Mouse (Mus musculus) erythroid progenitor cell, adult 5-6 weeks (primary cell): Measurements from ENCODE around the gene Ank2. TPM values are rescaled to one million over a fixed set of nuclear protein-coding genes. Genes with fewer than 3 reads are reported as not detected.

ENCODE experiments used
- total RNA-seq, 2 experiments: library from RNA; stranded (forward) in 1 of 2; stranded (reverse) in 1 of 2; fragments of 150-400 nt in 1 of 2; fragments of 186-747, 209-891 nt in 1 of 2; gene quantifications; 2 replicates each; pipeline versions ENCODE4 v1.2.3 to v1.2.4; 2015 to 2017; ENCODE audit warnings: low replicate concordance in 2 of 2

Ank2 gene
- total RNA-seq, 2 experiments from 2014 or later, result 1.2 TPM; not detected in 1

Other genes starting within 250 kb of the Ank2 start
- 40.4 and 44.0 TPM in 2 replicates for gene Larp7, start 54.0 kb upstream of the Ank2 start, total RNA-seq (2015; ENCODE audit: low replicate concordance)
- gene Larp7, start 54.0 kb upstream of the Ank2 start, total RNA-seq (2017; ENCODE audit: low replicate concordance), result 57.6 and 78.3 TPM in 2 replicates
- gene Zgrf1, start 54.1 kb upstream of the Ank2 start, total RNA-seq (2015; ENCODE audit: low replicate concordance), result 40.0 and 59.1 TPM in 2 replicates
- 45.4 and 60.6 TPM in 2 replicates for gene Zgrf1, start 54.1 kb upstream of the Ank2 start, total RNA-seq (2017; ENCODE audit: low replicate concordance)
- gene Neurog2, start 133.8 kb upstream of the Ank2 start, total RNA-seq (2015; ENCODE audit: low replicate concordance), result not detected in 2 replicates
- gene Neurog2, start 133.8 kb upstream of the Ank2 start, total RNA-seq (2017; ENCODE audit: low replicate concordance), result not detected in 2 replicates